Mouse (Mus musculus): Measurements from ENCODE around the gene Itga6.
"Not testable (repeated sequence)": the region's sequence is repeated elsewhere in the genome, so short reads cannot be mapped to it uniquely, and the experiment has no call there.

DNA sequence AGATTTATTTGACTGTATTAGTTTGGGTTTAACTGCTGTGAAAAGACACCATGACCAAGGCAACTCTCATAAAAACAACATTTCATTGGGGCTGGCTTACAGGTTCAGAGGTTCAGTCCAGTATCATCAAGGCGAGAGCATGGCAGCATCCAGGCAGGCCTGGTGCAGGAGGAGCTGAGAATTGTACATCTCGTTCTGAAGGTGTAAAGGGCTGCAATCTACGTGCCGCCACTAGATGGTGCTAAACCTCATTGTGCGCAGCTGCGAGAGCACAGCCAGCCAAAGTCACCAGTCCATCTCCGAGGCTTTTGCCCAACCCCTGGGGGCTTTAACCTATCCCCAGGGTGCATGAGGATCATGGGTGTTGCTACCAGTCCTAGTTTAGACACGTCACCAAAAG is 106.7 kb downstream of the Itga6 start:
- TF ChIP-seq CTCF (IDR thresholded peaks at IDR 0.05; ENCODE audit: low read depth, low read length); EP300 (IDR thresholded peaks at IDR 0.05; ENCODE audit: insufficient read depth, low read depth, low read length): not testable (repeated sequence)
